Mouse (Mus musculus) CH12.LX (cell line): ENCODE results near the gene Ash1l. TPM values are rescaled to one million over a fixed set of nuclear protein-coding genes. Genes with fewer than 3 reads are reported as not detected.

Experiments
- DNase-seq: peaks from one replicate; pipeline ENCODE4 v3.0.0-alpha.2; 2013; ENCODE audit errors: extremely low read depth
- H3K27ac ChIP-seq: 2 replicates; pipeline ENCODE4 v1.5.1; 2012; ENCODE audit warnings: low read depth, mild to moderate bottlenecking, control low read depth, moderate library complexity; ENCODE audit not compliant: insufficient read depth
- H3K27me3 ChIP-seq: replicated peaks from 2 replicates; pipeline ENCODE3; 2012; ENCODE audit warnings: inconsistent platforms
- H3K36me3 ChIP-seq, 2 experiments: replicated peaks in 1 of 2; 2 replicates each; pipeline versions ENCODE3 to v1.6.1; 2012; ENCODE audit warnings: inconsistent platforms in 1 of 2, low read length in 1 of 2, mild to moderate bottlenecking in 1 of 2, mixed read lengths in 1 of 2, moderate library complexity in 1 of 2; ENCODE audit not compliant: control insufficient read depth in 1 of 2, insufficient read depth in 1 of 2
- H3K4me1 ChIP-seq, 2 experiments: 2 replicates each; pipeline ENCODE4 v1.6.1; 2012; ENCODE audit warnings: inconsistent platforms in 1 of 2, moderate library complexity in 1 of 2; ENCODE audit not compliant: insufficient read depth in 2 of 2, control insufficient read depth in 1 of 2
- H3K4me2 ChIP-seq: 2 replicates; pipeline ENCODE4 v1.6.1; 2012; ENCODE audit warnings: low read depth, mild to moderate bottlenecking, control low read depth; ENCODE audit not compliant: poor library complexity, insufficient read depth, severe bottlenecking
- H3K4me3 ChIP-seq, 3 experiments: fragments of 150-350 bp in 1 of 3; sonication (generic) in 1 of 3; replicated peaks in 1 of 3; 2 replicates each; pipeline versions ENCODE3 to v1.5.1; 2011 to 2012; ENCODE audit warnings: low read depth in 2 of 3, low read length in 2 of 3, mild to moderate bottlenecking in 2 of 3, moderate library complexity in 2 of 3, control low read depth in 1 of 3, improper control_type of control experiment in 1 of 3, inconsistent platforms in 1 of 3, mixed read lengths in 1 of 3; ENCODE audit not compliant: poor library complexity in 1 of 3
- H3K79me2 ChIP-seq: replicated peaks from 2 replicates; pipeline ENCODE4 v1.6.1; 2012; ENCODE audit warnings: mild to moderate bottlenecking, moderate library complexity; ENCODE audit not compliant: control insufficient read depth, poor library complexity, insufficient read depth, severe bottlenecking; ENCODE audit errors: extremely low read depth
- H3K9ac ChIP-seq: 2 replicates; pipeline ENCODE4 v1.6.1; 2012; ENCODE audit warnings: low read depth, mild to moderate bottlenecking, control low read depth, moderate library complexity; ENCODE audit not compliant: insufficient read depth
- H3K9me3 ChIP-seq: replicated peaks from 2 replicates; pipeline ENCODE3; 2012; ENCODE audit warnings: low read length, inconsistent platforms, mixed read lengths
- CHD2 ChIP-seq: IDR thresholded peaks from 2 replicates; pipeline ENCODE4 v1.6.1; 2011; ENCODE audit warnings: low read length, improper control_type of control experiment
- CTCF ChIP-seq, 2 experiments: IDR thresholded peaks in 1 of 2; conservative IDR thresholded peaks in 1 of 2; 2 replicates each; pipeline ENCODE4 v1.5.1; 2011 to 2012; ENCODE audit warnings: low read depth in 2 of 2, low read length in 2 of 2, improper control_type of control experiment in 1 of 2, inconsistent platforms in 1 of 2, mild to moderate bottlenecking in 1 of 2, moderate library complexity in 1 of 2
- E2F4 ChIP-seq: IDR thresholded peaks from 2 replicates; pipeline ENCODE4 v1.6.1; 2011; ENCODE audit warnings: low read depth, low read length, improper control_type of control experiment; ENCODE audit not compliant: insufficient replicate concordance
- ELF1 ChIP-seq: IDR thresholded peaks from 2 replicates; pipeline ENCODE4 v1.6.1; 2014; ENCODE audit warnings: low read depth, mild to moderate bottlenecking, inconsistent platforms, low read length, improper control_type of control experiment
- EP300 ChIP-seq: IDR thresholded peaks from 2 replicates; pipeline ENCODE4 v1.6.1; 2011; ENCODE audit warnings: low read length, improper control_type of control experiment
- HCFC1 ChIP-seq: IDR thresholded peaks from 2 replicates; pipeline ENCODE4 v1.6.1; 2012; ENCODE audit warnings: low read depth, mild to moderate bottlenecking, inconsistent platforms, low read length, improper control_type of control experiment
- IRF4 ChIP-seq: IDR thresholded peaks from 2 replicates; pipeline ENCODE4 v1.6.1; 2014; ENCODE audit warnings: low read depth, mild to moderate bottlenecking, inconsistent platforms, low read length, improper control_type of control experiment
- JUND ChIP-seq: conservative IDR thresholded peaks from 2 replicates; pipeline ENCODE4 v1.6.1; 2011; ENCODE audit warnings: low read depth, low read length, improper control_type of control experiment
- MAFK ChIP-seq: IDR thresholded peaks from 2 replicates; pipeline ENCODE4 v1.6.1; 2011; ENCODE audit warnings: low read length, improper control_type of control experiment; ENCODE audit not compliant: insufficient replicate concordance
- MAX ChIP-seq: IDR thresholded peaks from 2 replicates; pipeline ENCODE4 v1.6.1; 2011; ENCODE audit warnings: low read length, improper control_type of control experiment
- MXI1 ChIP-seq: IDR thresholded peaks from 2 replicates; pipeline ENCODE4 v1.6.1; 2011; ENCODE audit warnings: mild to moderate bottlenecking, low read depth, low read length, improper control_type of control experiment
- NELFE ChIP-seq: IDR thresholded peaks from 2 replicates; pipeline ENCODE4 v1.6.1; 2011; ENCODE audit warnings: low read depth, low read length, improper control_type of control experiment
- NRF1 ChIP-seq: IDR thresholded peaks from 2 replicates; pipeline ENCODE4 v1.6.1; 2014; ENCODE audit warnings: low read depth, mild to moderate bottlenecking, inconsistent platforms, low read length, improper control_type of control experiment, moderate library complexity
- PAX5 ChIP-seq: IDR thresholded peaks from 2 replicates; pipeline ENCODE4 v1.6.1; 2012; ENCODE audit warnings: low read length, inconsistent platforms, mixed read lengths
- POLR2A ChIP-seq: IDR thresholded peaks from 2 replicates; pipeline ENCODE4 v1.6.1; 2011; ENCODE audit warnings: low read depth, mild to moderate bottlenecking, improper control_type of control experiment, low read length
- POLR2AphosphoS2 ChIP-seq: IDR thresholded peaks from 2 replicates; pipeline ENCODE4 v1.6.1; 2011; ENCODE audit warnings: low read depth, low read length, improper control_type of control experiment
- RAD21 ChIP-seq: IDR thresholded peaks from 2 replicates; pipeline ENCODE4 v1.6.1; 2011; ENCODE audit warnings: low read depth, mild to moderate bottlenecking, low read length, improper control_type of control experiment, moderate library complexity
- RCOR1 ChIP-seq: conservative IDR thresholded peaks from 2 replicates; pipeline ENCODE4 v1.6.1; 2012; ENCODE audit warnings: low read depth, mild to moderate bottlenecking, inconsistent platforms, low read length, improper control_type of control experiment
- SIN3A ChIP-seq: IDR thresholded peaks from 2 replicates; pipeline ENCODE4 v1.6.1; 2012; ENCODE audit warnings: low read length, improper control_type of control experiment, inconsistent platforms
- SMC3 ChIP-seq: IDR thresholded peaks from 2 replicates; pipeline ENCODE4 v1.6.1; 2011; ENCODE audit warnings: low read depth, low read length, improper control_type of control experiment
- TCF12 ChIP-seq: IDR thresholded peaks from 2 replicates; pipeline ENCODE4 v1.6.1; 2014; ENCODE audit warnings: low read depth, mild to moderate bottlenecking, inconsistent platforms, low read length, improper control_type of control experiment
- UBTF ChIP-seq: IDR thresholded peaks from 2 replicates; pipeline ENCODE4 v1.6.1; 2012; ENCODE audit warnings: low read depth, mild to moderate bottlenecking, inconsistent platforms, low read length, improper control_type of control experiment, moderate library complexity
- USF2 ChIP-seq: conservative IDR thresholded peaks from 2 replicates; pipeline ENCODE4 v1.6.1; 2011; ENCODE audit warnings: low read depth, low read length, improper control_type of control experiment
- ZKSCAN1 ChIP-seq: IDR thresholded peaks from 2 replicates; pipeline ENCODE4 v1.6.1; 2012; ENCODE audit warnings: low read depth, inconsistent platforms, low read length, improper control_type of control experiment, borderline replicate concordance
- ZMIZ1 ChIP-seq: IDR thresholded peaks from 2 replicates; pipeline ENCODE4 v1.6.1; 2012; ENCODE audit warnings: low read depth, mild to moderate bottlenecking, inconsistent platforms, low read length, improper control_type of control experiment
- ZNF384 ChIP-seq: IDR thresholded peaks from 2 replicates; pipeline ENCODE4 v1.6.1; 2012; ENCODE audit warnings: low read depth, low read length, improper control_type of control experiment, inconsistent platforms
- dilution Hi-C: fragments of 300-500 bp; cut with MboI; formaldehyde crosslinking; loops from 2 replicates; pipeline ENCODE4 v1.14.3; 2020; ENCODE audit warnings: low sequenced_read_pairs; ENCODE audit not compliant: extremely low pct_unique_long_range_greater_than_20kb, extremely low pct_ligation_motif_present
- in situ Hi-C: fragments of 300-500 bp; cut with MboI; formaldehyde crosslinking; loops from 3 replicates; pipeline ENCODE4 v1.14.3; 2019; ENCODE audit warnings: low sequenced_read_pairs, low pct_ligation_motif_present, low pct_unique_long_range_greater_than_20kb, mixed read lengths
- polyA plus RNA-seq: library from polyadenylated mRNA; unstranded; fragments of >175 nt; gene quantifications from 2 replicates; pipeline ENCODE4 v1.2.1, GENCODE M21; 2012; ENCODE audit warnings: low read depth; ENCODE audit not compliant: insufficient read length
- total RNA-seq, 2 experiments: library from RNA; depleted of rRNA; stranded (reverse); fragments of 300-350 nt in 1 of 2; fragments of >200 nt in 1 of 2; gene quantifications; 2 replicates each; pipeline ENCODE4 v1.2.3; 2012 to 2014

Gene Ash1l
- total and polyA plus RNA-seq, 3 experiments = 2.9 to 9.7 (median 5.8) TPM

DNA sequence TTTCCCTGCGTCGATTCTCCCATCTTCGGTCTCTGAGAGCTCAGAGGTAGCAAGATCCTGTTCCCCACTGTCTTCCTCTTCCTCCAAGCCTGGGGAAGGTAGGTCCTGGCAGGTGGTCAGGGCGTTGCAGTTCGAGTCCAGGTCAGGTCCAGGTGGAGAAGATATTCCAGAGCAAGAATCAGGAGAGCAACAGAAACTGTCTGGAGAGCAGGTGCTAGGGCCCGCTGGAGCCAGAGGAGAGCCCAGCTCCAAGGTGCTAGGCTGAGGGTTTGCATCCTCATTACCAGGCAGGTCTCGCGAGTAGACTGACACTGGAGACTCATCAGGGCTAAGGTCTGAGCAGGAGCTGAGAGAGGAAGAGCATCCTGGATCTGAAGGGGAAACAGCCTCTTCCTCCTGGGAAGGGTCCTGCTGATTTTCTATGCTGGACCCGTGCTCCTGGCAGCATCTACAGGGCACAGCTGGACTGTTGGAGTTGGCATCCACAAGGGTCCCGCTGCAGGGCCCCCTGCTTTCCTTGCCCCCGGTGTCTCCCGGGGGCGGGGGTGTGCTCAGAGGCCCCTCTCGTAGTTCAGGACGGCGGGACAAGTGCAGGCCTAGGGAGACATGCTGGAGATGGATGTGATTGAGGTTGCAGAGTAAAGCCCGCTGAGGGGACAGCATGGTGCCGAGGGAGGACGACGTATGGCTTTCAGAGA lies 141.5 kb downstream of the Ash1l start:
- Histone ChIP-seq H3K79me2 (no peaks in the 10 kb centered on the region), H3K9ac (no peak overlapping the region), H3K4me1 (peaks cover 14 to 53% of the 10 kb centered on the region in 2 experiments), H3K4me3 (no peak overlapping the region), H3K27ac (no peak overlapping the region), H3K4me2 (no peak overlapping the region), H3K9me3 (no peaks in the 10 kb centered on the region), H3K36me3 (peaks cover 28 to 41% of the 10 kb centered on the region in 2 experiments), H3K27me3 (peaks cover 2% of the 10 kb centered on the region)
- no peak for DNase-seq
- TF ChIP-seq HCFC1 = no peak
- no peak for TF ChIP-seq IRF4
- TF ChIP-seq MAX = no peak
- no peak for TF ChIP-seq NRF1
- TF ChIP-seq NELFE = no peak
- no peak for TF ChIP-seq ELF1
- TF ChIP-seq POLR2A = no peak
- TF ChIP-seq RCOR1 = no peak
- TF ChIP-seq EP300 = no peak
- TF ChIP-seq SIN3A = no peak
- no peak for TF ChIP-seq CTCF (conservative IDR thresholded peaks at IDR 0.05 in 1 of 2, IDR thresholded peaks at IDR 0.05 in 1 of 2; ENCODE audit: low read depth in 2 of 2, low read length in 2 of 2)
- TF ChIP-seq RAD21 = no peak
- TF ChIP-seq ZKSCAN1 = no peak
- no peak for TF ChIP-seq MAFK
- TF ChIP-seq CHD2 = no peak
- dilution Hi-C loops = no loop called here
- in situ Hi-C loops = loop anchor here (5.0 kb wide), 1 partner anchor 65 kb away; no protein-coding TSS in a partner anchor

DNA sequence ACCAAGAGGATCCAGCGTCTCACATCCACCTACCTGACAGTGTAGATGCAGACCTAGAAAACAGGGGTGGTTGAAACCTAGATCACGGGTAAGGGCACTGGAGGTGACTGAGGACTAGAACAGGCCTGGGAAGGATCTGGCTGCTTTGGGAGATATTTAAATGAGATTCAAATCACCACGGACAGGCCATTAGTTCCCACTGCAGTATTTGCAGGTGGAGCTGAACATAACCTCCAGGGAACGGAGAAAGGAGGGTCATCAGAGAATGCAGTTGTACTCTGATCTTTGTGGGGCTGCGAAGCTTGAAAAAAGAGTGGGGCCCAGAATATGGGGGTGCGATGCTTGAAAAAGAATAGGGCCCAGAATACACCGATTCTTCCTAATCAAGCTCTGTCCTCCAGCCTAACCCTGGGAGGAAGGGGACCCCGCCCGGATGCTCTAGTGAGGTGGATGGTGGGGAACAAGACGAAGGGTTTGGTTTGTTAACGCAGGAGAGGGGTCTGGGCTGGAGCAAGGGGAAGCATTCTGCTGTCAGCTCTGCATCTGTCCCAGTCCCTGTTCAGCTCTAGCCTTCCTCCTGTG lies 142.2 kb downstream of the Ash1l start:
- H3K27ac ChIP-seq = no peak overlapping the region
- no peak for DNase-seq
- dilution Hi-C loops = no loop called here
- peaks cover 32 to 47% of the 10 kb centered on the region in 2 experiments for H3K36me3 ChIP-seq
- no peak overlapping the region for H3K4me3 ChIP-seq
- TF ChIP-seq ZKSCAN1 = no peak
- TF ChIP-seq HCFC1 = no peak
- no peak for TF ChIP-seq SMC3
- TF ChIP-seq ELF1 = no peak
- TF ChIP-seq UBTF = no peak
- no peak for TF ChIP-seq JUND
- no peak for TF ChIP-seq MXI1
- no peak for TF ChIP-seq RCOR1
- no peak for TF ChIP-seq POLR2A
- no peak for TF ChIP-seq PAX5
- no peak for TF ChIP-seq MAFK
- TF ChIP-seq NRF1 = no peak
- TF ChIP-seq IRF4 = no peak
- no peak for TF ChIP-seq USF2
- no peak for TF ChIP-seq E2F4
- TF ChIP-seq ZMIZ1 = no peak
- TF ChIP-seq POLR2AphosphoS2 = no peak
- TF ChIP-seq RAD21 = no peak
- TF ChIP-seq ZNF384 = no peak
- TF ChIP-seq TCF12 = no peak
- in situ Hi-C loops = loop anchor here (5.0 kb wide), 1 partner anchor 65 kb away; no protein-coding TSS in a partner anchor
- no peaks in the 10 kb centered on the region for H3K79me2 ChIP-seq
- H3K4me2 ChIP-seq = no peak overlapping the region
- H3K4me1 ChIP-seq = peaks cover 14 to 47% of the 10 kb centered on the region in 2 experiments
- no peaks in the 10 kb centered on the region for H3K9me3 ChIP-seq
- H3K27me3 ChIP-seq = peaks cover 2% of the 10 kb centered on the region
- no peak overlapping the region for H3K9ac ChIP-seq
